Mouse (Mus musculus): ENCODE measurements around the gene Ubqln3. TPM values are rescaled to one million over a fixed set of nuclear protein-coding genes. Genes with fewer than 3 reads are reported as not detected.

The Ubqln3 gene
- not detected in 2 replicates for polyA plus RNA-seq (2012; rRNA removed)

DNA sequence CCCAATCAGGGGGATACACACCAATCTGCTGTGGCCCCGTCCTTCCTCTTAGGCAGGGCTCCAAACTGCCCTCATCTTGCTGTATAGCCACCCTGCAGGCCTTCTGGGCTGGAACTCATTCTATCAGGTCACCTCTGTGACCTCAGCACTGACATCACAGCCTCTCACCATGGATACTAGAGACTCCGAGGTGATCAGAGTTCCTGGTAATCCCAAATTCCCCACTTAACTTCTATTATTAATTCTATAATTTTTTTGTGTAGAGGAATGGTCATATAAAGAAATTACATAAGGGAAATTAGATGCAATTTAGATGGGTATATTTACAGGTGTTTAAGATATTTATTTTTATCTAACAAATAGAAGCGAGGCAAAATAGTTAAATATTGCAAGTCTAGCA lies at the start of gene Ubqln3:
Gene Ubqln3, minus strand, starts transcription at position 101 of the 400 bp plus-strand sequence.
- DNase-seq (ENCODE audit: low read depth in 1 of 2, low spot score in 2 of 2): no peak
- WGBS: 83% methylated on average over 3 of the region's 3 CpGs

DNA sequence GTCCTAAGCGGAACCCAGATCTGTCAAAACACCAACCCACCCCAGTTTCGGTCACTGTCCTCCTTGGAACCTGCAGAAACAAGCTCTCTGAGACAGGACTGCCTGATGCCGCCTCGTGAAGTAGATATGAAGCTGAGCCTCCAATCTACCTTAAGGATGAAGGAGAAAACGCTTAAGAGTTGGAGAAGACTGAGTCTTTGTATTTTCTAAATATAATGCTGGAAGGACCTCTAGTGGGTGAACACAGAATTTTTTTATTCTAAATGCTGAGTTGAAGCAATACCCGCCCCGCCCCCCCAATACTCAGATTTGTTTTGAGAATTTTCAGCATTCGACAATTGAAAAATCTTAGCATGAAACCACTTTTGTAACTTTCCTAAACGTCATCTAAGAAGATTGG lies 48.2 kb upstream of the Ubqln3 start:
- Histone ChIP-seq H3K4me1 (ENCODE audit: control insufficient read depth, insufficient read depth, insufficient read length) (no peaks in the 10 kb centered on the region), H3K27ac (ENCODE audit: insufficient read depth, low read length) (no peak overlapping the region), H3K27me3 (ENCODE audit: control insufficient read depth, insufficient read depth, low read length) (no peaks in the 10 kb centered on the region), H3K4me3 (ENCODE audit: extremely low read depth, insufficient read depth, insufficient read length) (no peak overlapping the region), H3K36me3 (ENCODE audit: control insufficient read depth, insufficient read depth, low read length) (no peaks in the 10 kb centered on the region)
- no peak for DNase-seq (ENCODE audit: low read depth in 1 of 2, low spot score in 2 of 2)
- TF ChIP-seq CTCF (IDR thresholded peaks at IDR 0.05; ENCODE audit: extremely low read depth, insufficient read depth, insufficient read length, insufficient replicate concordance) (no peak), POLR2A (IDR thresholded peaks at IDR 0.05; ENCODE audit: low read depth, low read length) (no peak)
- 23% methylated on average over 9 of the region's 9 CpGs for WGBS

More for the DNA sequence above, at the start of gene Ubqln3:
- Histone ChIP-seq H3K4me3 (ENCODE audit: extremely low read depth, insufficient read depth, insufficient read length) (no peak within 1 kb of the TSS), H3K4me1 (ENCODE audit: control insufficient read depth, insufficient read depth, insufficient read length) (no peaks in the 10 kb centered on the region), H3K27me3 (ENCODE audit: control insufficient read depth, insufficient read depth, low read length) (no peaks in the 10 kb centered on the region), H3K27ac (ENCODE audit: insufficient read depth, low read length) (no peak within 1 kb of the TSS), H3K36me3 (ENCODE audit: control insufficient read depth, insufficient read depth, low read length) (no peaks in the 10 kb centered on the region)
- TF ChIP-seq POLR2A (IDR thresholded peaks at IDR 0.05; ENCODE audit: low read depth, low read length) (no peak), CTCF (IDR thresholded peaks at IDR 0.05; ENCODE audit: extremely low read depth, insufficient read depth, insufficient read length, insufficient replicate concordance) (no peak)

DNA sequence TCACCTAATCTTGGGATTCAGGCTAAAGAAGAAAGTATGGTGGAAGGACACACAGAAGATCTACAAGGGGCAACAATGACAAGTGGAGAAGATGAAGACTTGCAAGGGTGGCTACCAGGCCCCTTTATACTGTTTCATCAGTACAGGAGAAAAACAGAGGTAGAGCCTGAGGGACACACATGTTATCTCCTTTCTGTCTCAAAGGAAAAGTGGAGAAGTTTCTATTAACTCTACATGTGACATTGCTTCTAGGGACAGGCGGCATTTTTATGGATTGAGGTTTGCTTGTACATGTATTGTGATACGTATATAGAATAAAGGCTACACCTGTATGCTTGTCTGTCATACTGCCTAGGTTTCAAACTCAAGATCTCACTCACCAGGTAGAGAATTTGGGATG lies 40.2 kb upstream of the Ubqln3 start, which contains the start of gene Olfr648:
Gene Olfr648, minus strand, starts transcription at position 101 of the 400 bp plus-strand sequence.
- Histone ChIP-seq H3K4me3 (ENCODE audit: extremely low read depth, insufficient read depth, insufficient read length) (no peak within 1 kb of the TSS), H3K4me1 (ENCODE audit: control insufficient read depth, insufficient read depth, insufficient read length) (no peaks in the 10 kb centered on the region), H3K27ac (ENCODE audit: insufficient read depth, low read length) (no peak within 1 kb of the TSS), H3K36me3 (ENCODE audit: control insufficient read depth, insufficient read depth, low read length) (no peaks in the 10 kb centered on the region), H3K27me3 (ENCODE audit: control insufficient read depth, insufficient read depth, low read length) (no peaks in the 10 kb centered on the region)
- TF ChIP-seq CTCF (IDR thresholded peaks at IDR 0.05; ENCODE audit: extremely low read depth, insufficient read depth, insufficient read length, insufficient replicate concordance) (no peak), POLR2A (IDR thresholded peaks at IDR 0.05; ENCODE audit: low read depth, low read length) (no peak)
- 90% methylated on average over 2 of the region's 2 CpGs for WGBS
- no peak for DNase-seq (ENCODE audit: low read depth in 1 of 2, low spot score in 2 of 2)

DNA sequence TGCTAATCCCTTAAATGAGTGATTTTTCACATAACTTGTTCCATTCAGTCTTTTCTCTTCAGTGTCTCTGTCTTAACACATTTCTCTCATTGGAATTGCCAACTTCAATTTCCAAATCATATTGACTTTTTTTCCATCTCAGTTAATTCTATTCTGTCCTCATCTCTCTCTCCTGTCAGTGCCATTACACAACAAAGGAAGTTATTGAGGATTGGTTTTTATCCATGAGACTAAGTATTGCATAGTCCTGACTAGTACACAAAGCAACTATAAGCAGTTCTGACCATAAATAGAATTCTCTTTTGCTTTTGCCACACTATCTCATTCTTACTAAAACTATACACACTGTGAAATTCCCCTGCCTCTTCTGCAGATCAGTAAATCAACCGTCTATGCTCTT lies 36.0 kb upstream of the Ubqln3 start:
- TF ChIP-seq POLR2A (IDR thresholded peaks at IDR 0.05; ENCODE audit: low read depth, low read length): no peak
- TF ChIP-seq CTCF (IDR thresholded peaks at IDR 0.05; ENCODE audit: extremely low read depth, insufficient read depth, insufficient read length, insufficient replicate concordance): no peak
- 96% methylated on average over 1 of the region's 1 CpGs for WGBS
- no peak overlapping the region for H3K27ac ChIP-seq (ENCODE audit: insufficient read depth, low read length)

DNA sequence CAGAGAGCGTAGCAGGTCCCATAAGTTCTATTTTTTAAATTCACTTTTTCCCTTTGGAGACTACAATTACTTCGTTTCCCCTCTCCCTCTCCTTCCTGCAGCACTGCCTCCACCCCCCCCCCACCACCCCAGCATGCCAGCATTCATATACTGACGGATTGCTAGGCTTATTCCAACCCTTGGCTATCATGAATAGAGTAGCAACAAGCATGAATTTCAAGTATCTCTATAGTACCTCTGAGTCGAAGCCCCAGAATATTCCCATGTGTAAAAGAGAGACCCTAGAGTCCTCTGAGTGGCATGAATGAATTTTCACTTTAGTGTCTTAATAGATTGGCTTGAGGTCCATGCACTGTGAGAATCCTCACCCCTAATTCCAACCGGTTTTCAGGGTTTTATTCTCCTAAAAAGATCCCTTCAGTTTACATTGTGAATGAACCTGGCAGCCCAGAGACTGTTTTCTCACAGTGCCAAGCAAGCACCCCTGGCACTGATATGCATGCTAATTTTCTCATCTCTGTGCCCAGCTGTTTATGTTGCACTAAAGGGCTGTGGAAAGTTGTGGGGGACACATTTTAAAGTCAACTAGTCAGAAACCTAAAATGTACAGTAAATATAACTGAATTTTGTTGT lies 35.5 kb upstream of the Ubqln3 start:
- WGBS: 77% methylated on average over 5 of the region's 5 CpGs
- no peak overlapping the region for H3K4me3 ChIP-seq (ENCODE audit: extremely low read depth, insufficient read depth, insufficient read length)
- H3K27ac ChIP-seq (ENCODE audit: insufficient read depth, low read length): no peak overlapping the region
- no peaks in the 10 kb centered on the region for H3K27me3 ChIP-seq (ENCODE audit: control insufficient read depth, insufficient read depth, low read length)
- DNase-seq (ENCODE audit: low read depth in 1 of 2, low spot score in 2 of 2): no peak
- TF ChIP-seq POLR2A (IDR thresholded peaks at IDR 0.05; ENCODE audit: low read depth, low read length): no peak
- TF ChIP-seq CTCF (IDR thresholded peaks at IDR 0.05; ENCODE audit: extremely low read depth, insufficient read depth, insufficient read length, insufficient replicate concordance): no peak
- H3K36me3 ChIP-seq (ENCODE audit: control insufficient read depth, insufficient read depth, low read length): no peaks in the 10 kb centered on the region
- no peaks in the 10 kb centered on the region for H3K4me1 ChIP-seq (ENCODE audit: control insufficient read depth, insufficient read depth, insufficient read length)

More for the DNA sequence above, 36.0 kb upstream of the Ubqln3 start:
- no peaks in the 10 kb centered on the region for H3K4me1 ChIP-seq (ENCODE audit: control insufficient read depth, insufficient read depth, insufficient read length)
- H3K27me3 ChIP-seq (ENCODE audit: control insufficient read depth, insufficient read depth, low read length): no peaks in the 10 kb centered on the region
- DNase-seq (ENCODE audit: low read depth in 1 of 2, low spot score in 2 of 2): no peak
- H3K4me3 ChIP-seq (ENCODE audit: extremely low read depth, insufficient read depth, insufficient read length): no peak overlapping the region
- H3K36me3 ChIP-seq (ENCODE audit: control insufficient read depth, insufficient read depth, low read length): no peaks in the 10 kb centered on the region

DNA sequence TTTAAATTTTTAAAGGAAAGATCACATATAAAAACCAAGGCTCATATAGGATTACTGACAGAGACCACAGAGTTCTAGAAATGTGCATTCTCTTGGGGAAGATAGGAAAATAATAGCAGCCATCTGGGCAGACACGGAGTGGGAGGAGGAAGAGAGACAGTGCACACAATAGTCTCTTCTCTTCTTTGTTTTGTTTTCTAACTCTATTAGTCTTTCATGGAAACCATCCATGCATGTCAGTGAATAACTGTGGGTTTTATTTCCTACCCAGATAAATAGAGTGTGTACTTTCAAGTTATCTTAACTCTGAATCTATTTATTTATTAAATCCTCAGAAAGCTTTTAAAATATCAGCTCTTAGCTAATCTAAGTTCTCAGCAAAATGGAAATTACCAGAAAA lies 32.0 kb upstream of the Ubqln3 start:
- no peak for DNase-seq (ENCODE audit: low read depth in 1 of 2, low spot score in 2 of 2)
- H3K36me3 ChIP-seq (ENCODE audit: control insufficient read depth, insufficient read depth, low read length): no peaks in the 10 kb centered on the region
- TF ChIP-seq CTCF (IDR thresholded peaks at IDR 0.05; ENCODE audit: extremely low read depth, insufficient read depth, insufficient read length, insufficient replicate concordance) (no peak), POLR2A (IDR thresholded peaks at IDR 0.05; ENCODE audit: low read depth, low read length) (no peak)
- no peaks in the 10 kb centered on the region for H3K4me1 ChIP-seq (ENCODE audit: control insufficient read depth, insufficient read depth, insufficient read length)
- WGBS: 44% methylated on average over 1 of the region's 1 CpGs
- no peak overlapping the region for H3K4me3 ChIP-seq (ENCODE audit: extremely low read depth, insufficient read depth, insufficient read length)
- no peak overlapping the region for H3K27ac ChIP-seq (ENCODE audit: insufficient read depth, low read length)
- no peaks in the 10 kb centered on the region for H3K27me3 ChIP-seq (ENCODE audit: control insufficient read depth, insufficient read depth, low read length)

DNA sequence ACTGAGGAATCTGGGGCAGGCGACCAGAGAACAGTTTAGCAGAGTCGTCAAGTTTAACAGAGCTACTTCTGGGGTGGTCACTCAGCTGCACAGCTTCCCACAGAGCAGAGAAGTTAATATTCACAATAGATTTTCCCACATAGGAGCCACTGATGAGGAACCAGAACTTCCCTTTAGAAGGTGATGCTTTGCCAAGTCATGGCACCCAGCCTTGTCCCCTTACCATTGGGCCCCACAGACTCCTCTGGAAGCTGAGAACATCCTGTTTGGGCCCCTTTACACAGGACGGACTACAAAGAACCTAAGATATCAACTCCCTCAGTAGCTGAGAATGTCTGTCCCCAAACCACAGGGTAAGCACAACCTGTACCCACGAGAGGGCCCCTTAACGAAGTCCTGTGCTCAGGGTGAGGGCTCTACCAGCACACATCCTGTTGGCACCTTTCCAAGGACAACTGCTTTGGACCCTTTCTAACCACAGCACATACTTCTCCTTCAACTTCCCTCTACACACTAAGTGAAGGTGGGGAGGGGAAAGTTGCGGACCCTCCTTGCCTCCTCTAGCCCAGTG lies 26.6 kb upstream of the Ubqln3 start:
- Histone ChIP-seq H3K27me3 (ENCODE audit: control insufficient read depth, insufficient read depth, low read length) (no peaks in the 10 kb centered on the region), H3K27ac (ENCODE audit: insufficient read depth, low read length) (no peak overlapping the region), H3K36me3 (ENCODE audit: control insufficient read depth, insufficient read depth, low read length) (no peaks in the 10 kb centered on the region), H3K4me3 (ENCODE audit: extremely low read depth, insufficient read depth, insufficient read length) (no peak overlapping the region), H3K4me1 (ENCODE audit: control insufficient read depth, insufficient read depth, insufficient read length) (peaks cover 5% of the 10 kb centered on the region; the same call in 1 of the 2 replicates)
- DNase-seq (ENCODE audit: low read depth in 1 of 2, low spot score in 2 of 2): peak in 1 of 2 experiments; percentile 23
- no peak for TF ChIP-seq POLR2A (IDR thresholded peaks at IDR 0.05; ENCODE audit: low read depth, low read length)
- no peak for TF ChIP-seq CTCF (IDR thresholded peaks at IDR 0.05; ENCODE audit: extremely low read depth, insufficient read depth, insufficient read length, insufficient replicate concordance)
- WGBS: 10% methylated on average over 6 of the region's 6 CpGs
